Mouse (Mus musculus) gastrocnemius, postnatal 14 days (tissue): ENCODE results near the gene Sec14l1. TPM values are rescaled to one million over a fixed set of nuclear protein-coding genes. Genes with fewer than 3 reads are reported as not detected.
"Not testable (repeated sequence)": the region's sequence is repeated elsewhere in the genome, so short reads cannot be mapped to it uniquely, and the experiment has no call there.

Experiments
- DNase-seq: peaks from one replicate; pipeline ENCODE4 v3.0.0; 2021; ENCODE audit warnings: mixed read lengths
- intact Hi-C: fragments of 180-260 bp; cut with DNase I; formaldehyde crosslinking; loops from one replicate; pipeline ENCODE4 v1.15.1; 2025; ENCODE audit warnings: low total_unique reads
- long read RNA-seq, 2 experiments: library from polyadenylated mRNA; stranded (forward); transcript quantifications; one replicate each; pipeline ENCODE4 v2.0.0; 2021
- total RNA-seq, 2 experiments: library from RNA; stranded (reverse); gene quantifications; 2 replicates each; pipeline ENCODE4 v1.2.3; 2021

Gene Sec14l1
- 10 to 100 TPM; 58.1 to 58.7 TPM for total RNA-seq
- long read RNA-seq, experiment 1, full-length matches to known transcripts, result 60 of 78 reads
- long read RNA-seq, experiment 1, partial matches to known transcripts, result 6 of 78 reads
- long read RNA-seq, experiment 1, other reads (novel, unspliced or antisense), result 12 of 78 reads
- long read RNA-seq, experiment 2, full-length matches to known transcripts, result 84 of 110 reads
- long read RNA-seq, experiment 2, partial matches to known transcripts, result 15 of 110 reads
- long read RNA-seq, experiment 2, other reads (novel, unspliced or antisense), result 11 of 110 reads

DNA sequence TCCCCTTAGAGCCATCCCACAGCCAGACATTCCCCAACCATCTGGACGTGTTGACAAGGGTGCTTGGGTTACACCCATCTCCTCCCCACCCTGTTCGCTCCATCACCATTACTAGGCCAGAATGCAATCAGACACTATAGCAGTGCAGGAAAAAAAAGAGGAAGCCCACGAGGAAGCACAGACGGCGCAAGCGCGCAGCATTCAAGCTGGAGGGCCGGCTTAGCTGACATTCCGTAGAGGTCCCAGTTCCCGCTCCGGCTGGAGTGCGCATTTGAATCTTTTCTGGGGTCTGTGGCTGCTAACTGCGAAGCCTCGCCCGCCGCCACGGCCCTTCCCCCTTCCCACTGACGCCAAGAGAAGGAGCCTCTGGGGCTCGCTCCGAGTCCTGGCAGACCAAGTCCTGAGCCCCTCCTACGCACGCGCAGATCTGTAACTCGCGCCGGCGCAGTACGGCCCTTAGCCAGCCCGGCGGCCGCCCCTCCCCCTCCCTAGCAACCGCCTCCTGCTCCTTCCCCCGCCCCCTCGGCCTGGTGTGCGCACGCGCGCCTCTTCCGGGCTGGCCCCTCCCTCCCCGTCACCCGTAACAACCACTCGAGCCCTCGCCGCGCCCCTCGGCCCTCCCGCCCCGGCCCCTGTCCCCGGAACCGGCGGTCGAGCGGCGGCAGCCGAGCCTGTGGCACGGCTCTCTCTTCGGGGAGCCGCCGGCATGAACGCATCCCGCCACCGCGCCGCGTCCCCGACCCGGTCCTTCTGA lies at the start of gene Sec14l1:
TSS of gene Sec14l1 (plus strand) at position 577 of the 754 bp plus-strand sequence.
- intact Hi-C loops, result loop anchor here (5.0 kb wide), 1 partner anchor 32 kb away; no protein-coding TSS in a partner anchor
- DNase-seq, result peak; percentile 99

DNA sequence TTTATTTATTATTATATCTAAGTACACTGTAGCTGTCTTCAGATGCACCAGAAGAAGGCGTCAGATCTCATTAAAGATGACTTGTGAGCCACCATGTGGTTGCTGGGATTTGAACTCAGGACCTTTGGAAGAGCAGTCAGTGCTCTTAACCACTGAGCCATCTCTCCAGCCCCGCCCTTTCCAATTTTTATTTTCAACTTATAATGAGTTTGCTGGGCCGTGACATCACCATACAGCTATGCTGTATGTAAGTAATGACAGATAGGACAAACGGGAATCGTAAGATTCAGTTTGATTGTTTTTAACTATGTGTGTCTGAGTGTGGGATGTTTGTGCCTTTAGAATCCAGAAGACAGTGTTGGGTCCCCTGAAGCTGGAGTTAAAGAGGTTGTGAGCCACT lies 49.4 kb upstream of the Sec14l1 start:
- DNase-seq, intact Hi-C loops: not testable (repeated sequence)

DNA sequence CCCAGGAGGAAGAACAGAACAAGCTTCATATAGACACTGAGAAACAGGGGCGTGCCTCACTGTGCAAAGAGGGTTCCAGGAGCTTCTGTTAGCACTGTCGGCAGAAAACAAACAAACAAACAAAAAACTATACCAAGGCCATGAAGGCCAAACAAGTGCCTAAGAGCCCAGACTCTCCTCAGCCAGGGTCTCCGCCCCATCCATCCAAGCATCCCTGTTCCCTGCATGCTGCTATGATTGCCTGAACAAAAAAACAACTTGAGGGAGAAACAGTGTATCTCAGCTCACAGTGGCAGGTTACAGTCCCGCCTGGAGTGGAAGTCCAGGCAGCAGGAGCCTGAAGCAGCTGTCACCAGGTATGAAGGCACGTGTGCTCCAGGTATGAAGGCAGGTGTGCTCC lies 48.2 kb upstream of the Sec14l1 start:
- no peak for DNase-seq
- intact Hi-C loops, result no loop called here

DNA sequence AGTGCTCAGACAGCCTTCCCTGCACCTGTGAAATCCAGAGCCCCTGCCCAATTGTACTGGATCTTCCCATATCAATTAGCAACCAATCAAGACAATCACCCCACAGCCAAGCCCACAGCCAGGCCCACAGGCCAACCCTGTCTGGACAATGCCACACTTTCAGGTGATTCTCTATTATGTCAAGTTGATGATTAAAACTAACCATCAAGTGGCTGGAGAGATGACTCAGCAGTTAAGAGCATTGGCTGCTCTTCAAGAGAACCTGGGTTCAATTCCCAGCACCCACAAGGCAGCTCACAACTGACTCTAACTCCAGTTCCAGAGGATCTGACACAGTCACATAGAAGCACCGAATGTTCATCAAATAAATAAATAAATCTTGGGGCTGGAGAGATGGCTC lies 46.6 kb upstream of the Sec14l1 start:
- no peak for DNase-seq
- intact Hi-C loops, result no loop called here

DNA sequence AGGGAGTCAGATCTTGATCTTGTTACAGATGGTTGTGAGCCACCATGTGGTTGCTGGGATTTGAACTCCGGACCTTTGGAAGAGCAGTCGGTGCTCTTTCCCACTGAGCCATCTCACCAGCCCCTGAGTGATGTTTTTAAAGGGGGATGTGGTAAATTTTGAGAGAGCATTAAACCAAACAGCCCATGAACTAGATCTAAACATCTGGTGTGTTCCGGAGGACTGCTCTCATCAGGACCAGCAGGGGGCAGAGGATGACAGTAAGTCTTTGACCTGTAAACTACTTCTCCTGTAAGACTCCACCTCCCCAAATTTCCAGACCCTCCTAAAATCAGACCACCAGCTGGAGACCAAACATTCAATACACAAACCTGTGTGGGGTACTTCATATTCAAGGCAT lies 45.9 kb upstream of the Sec14l1 start:
- intact Hi-C loops, result no loop called here
- no peak for DNase-seq

DNA sequence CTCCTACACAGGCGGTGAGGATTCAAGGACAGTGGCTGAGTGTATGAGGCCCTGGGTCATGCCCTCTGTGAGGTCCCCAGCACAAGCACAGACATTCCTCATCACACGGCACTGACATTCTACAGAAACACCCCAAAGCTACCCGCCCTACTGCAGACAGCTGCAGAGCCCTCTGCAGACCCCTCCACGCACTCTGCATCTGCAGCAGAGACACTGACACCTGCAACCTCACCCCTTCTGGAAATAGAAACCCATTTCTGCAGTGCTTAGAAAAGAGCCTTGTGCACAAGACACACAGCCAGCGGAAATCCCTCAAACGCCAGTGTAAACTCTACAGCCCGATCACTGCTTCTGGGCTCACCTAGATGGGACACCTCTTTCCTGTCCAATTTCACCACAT lies 44.3 kb upstream of the Sec14l1 start:
- no peak for DNase-seq
- intact Hi-C loops, result loop anchor here (5.0 kb wide), 1 partner anchor 292 kb away; no protein-coding TSS in a partner anchor

DNA sequence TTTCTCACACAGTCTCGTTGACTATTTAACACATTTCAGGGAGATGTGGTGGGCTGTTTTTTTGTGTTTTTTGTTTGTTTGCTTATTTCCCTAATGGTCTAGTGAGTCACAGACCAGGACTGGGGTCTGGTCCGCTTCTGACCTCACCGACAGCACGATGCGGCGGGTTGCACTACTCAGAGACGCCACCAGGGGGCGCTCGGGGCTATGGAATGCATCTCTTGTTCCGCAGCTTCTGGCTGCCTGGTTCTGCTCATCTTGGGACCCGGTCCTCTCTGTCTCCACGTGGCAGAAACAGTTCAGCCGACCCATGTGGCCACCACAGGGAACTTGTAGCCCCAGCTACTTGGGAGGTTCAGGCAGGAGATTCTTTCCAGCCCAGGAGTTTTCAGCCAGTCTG lies 42.8 kb upstream of the Sec14l1 start:
- DNase-seq, result peak; percentile 80
- intact Hi-C loops, result loop anchor here (2.0 to 5.0 kb wide), 2 partner anchors 105 to 290 kb away; no protein-coding TSS in a partner anchor

DNA sequence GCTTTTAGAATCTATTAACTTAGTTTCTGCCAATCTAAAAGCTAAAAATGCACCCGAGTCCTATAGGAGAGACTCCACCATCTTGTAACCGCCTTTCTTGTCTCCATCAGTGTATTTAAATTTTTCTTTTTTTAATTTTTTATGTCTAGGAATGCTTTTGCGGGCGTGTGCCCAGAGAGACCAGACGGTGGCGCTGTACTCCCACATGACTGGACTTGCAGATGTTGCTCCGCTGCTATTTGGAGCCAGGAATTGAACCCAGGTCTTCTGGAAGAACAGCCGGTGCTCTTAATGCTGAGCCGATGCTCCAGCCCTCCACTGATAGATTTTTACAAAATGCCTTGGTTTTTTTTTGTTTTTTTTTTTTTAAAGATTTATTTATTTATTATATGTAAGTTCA lies 41.5 kb upstream of the Sec14l1 start:
- intact Hi-C loops, result loop anchor here (2.0 to 5.0 kb wide), 2 partner anchors 103 to 289 kb away; no protein-coding TSS in a partner anchor

DNA sequence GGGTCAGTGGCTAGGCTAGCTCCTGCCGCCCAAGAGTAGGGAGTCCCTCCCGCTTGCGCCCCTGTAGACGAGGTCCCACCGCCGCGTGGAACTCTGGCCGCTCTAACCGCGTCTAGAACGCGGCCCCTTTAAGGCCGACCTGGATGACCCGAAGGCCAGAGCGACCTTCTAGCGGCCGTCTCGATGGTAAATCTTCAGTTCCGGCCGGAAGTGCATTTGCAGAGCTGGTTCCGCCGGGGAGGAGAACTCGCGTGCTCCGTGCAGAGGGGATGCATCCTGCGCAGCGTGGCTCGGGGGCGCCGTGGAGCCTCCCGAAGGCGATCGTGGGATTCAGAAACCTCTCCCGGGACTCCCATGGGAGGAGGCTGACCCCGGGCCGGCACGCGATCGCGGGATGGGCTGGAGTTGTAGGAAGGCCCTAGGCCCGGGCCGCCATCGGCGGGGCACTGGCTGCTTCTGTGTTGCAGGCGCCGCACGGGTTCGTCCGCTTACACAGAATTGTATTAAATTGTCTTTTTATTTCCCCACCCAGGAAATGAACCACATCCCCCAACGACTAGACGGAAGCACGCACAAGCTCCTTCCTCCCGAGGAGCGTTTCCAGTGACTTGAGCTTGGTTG lies 38.3 kb upstream of the Sec14l1 start:
- intact Hi-C loops, result no loop called here
- peak; percentile 87 for DNase-seq

More for the DNA sequence above, 41.5 kb upstream of the Sec14l1 start:
- DNase-seq, result no peak

DNA sequence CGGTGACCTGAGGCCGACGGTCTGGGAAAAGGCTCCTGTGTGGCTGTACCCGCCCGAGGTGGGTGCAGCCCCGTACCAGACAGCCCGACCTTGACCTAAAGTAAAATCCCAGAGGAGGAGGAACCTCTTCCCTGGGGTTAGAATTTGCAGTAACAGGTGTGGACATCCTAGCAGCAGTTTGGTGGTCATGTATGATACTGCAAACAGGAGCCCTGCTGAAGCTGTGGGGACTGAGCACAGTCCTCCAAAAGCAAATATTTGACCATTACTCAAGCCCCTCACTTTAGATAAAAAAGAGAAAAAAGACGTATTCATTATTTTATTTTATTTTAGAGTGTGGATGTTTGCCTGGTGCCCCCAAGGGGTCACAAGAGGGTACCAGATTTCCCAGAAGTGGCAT lies 37.7 kb upstream of the Sec14l1 start:
- DNase-seq, result no peak
- intact Hi-C loops, result no loop called here

DNA sequence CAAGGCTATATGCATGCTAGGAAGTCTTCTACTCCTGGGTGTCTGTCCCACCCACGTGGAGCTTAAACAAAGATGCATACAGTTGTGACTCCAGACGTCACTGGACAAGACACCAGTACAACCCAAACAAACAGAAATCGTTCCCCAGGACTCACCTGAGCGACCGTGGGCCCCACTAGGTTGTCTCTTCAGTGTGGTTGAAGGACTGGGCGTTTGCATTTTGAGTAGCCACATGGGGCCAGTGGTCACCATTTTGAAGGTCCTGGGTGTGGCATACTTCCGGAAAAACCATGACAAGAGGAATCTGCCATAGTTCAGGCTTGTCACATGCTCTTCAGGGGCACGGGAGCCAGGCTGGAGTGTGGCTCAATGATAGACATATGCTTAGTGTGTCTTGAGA lies 37.1 kb upstream of the Sec14l1 start:
- DNase-seq, result no peak
- intact Hi-C loops, result no loop called here

DNA sequence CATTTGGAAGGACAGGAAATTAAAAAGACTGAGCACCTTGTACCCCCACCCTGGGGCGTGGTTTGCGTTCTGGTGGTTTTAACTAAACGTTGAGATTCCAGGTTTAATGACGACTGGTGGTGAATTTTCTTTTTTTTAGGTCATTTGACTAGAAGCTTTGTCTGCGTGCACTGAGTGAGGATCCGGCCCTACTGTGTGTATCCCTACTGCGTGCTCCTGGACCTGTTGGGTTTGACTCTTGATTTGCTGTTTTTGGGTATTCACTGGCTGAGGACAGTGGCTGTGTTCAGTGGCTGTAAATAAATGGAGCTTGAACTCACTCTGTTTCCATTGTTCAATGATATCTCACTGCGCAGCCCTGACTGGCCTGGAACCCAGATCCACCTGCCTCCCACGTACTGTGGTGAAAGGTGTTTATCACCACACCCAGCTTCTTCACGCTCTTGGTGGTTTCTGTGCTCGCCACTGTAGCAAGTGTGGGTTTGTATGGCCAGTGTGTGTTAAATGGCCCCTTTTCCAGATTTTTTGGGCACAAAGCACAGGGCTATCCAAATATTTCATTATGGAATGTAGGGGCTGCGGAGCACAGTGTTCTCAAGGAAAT lies 36.2 kb upstream of the Sec14l1 start:
- DNase-seq, result no peak
- intact Hi-C loops, result no loop called here

DNA sequence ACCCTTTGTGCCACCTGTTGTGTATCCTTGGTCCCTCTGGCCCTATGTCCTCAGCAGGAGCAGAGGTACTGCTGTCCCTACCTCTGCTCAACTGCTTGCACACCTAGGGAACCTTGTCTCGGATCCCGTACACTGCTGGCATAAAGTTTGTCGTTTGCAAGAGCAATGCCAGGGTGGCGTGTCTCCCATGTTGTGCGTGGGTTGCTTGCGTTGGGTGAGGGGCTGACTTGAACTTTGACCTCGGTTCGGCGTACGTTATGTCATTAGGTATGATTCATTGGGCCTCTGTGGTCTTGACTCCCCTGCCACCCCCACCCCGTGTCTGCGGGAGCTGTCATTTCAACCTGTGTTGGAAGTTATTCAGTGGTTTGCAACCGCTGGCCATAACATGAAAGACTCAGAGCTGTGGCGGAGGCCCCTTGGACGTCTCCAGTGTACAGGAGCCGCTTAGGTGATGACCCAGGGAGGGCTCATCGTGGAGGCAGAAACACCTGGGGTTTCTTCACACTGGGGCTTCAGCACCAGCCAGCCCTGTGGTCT lies 35.2 kb upstream of the Sec14l1 start:
- intact Hi-C loops, result loop anchor here (5.0 kb wide), 1 partner anchor 38 kb away; the partner anchor contains the start of gene Sec14l1
- DNase-seq, result no peak

DNA sequence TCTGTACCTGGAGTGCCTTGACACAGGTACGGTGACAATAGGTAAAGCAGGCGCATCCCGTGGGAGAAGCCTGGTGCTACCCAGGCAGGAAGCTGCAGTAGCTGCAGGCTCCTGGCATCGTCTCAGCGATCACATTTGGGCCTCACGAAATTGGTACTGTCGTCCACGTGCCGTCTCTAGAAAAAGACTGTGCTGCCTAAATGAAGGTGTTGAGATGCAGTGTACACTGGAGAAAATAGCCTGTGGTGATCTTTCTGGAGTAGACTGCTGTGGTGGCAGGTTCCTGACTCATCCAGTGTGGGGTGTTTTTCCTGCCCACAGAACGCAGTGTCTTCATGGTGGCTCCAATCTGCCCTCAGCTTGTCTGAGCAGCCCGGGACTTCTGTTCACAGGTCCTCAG lies 34.8 kb upstream of the Sec14l1 start:
- intact Hi-C loops, result loop anchor here (5.0 kb wide), 1 partner anchor 37 kb away; the partner anchor contains the start of gene Sec14l1
- DNase-seq, result no peak

DNA sequence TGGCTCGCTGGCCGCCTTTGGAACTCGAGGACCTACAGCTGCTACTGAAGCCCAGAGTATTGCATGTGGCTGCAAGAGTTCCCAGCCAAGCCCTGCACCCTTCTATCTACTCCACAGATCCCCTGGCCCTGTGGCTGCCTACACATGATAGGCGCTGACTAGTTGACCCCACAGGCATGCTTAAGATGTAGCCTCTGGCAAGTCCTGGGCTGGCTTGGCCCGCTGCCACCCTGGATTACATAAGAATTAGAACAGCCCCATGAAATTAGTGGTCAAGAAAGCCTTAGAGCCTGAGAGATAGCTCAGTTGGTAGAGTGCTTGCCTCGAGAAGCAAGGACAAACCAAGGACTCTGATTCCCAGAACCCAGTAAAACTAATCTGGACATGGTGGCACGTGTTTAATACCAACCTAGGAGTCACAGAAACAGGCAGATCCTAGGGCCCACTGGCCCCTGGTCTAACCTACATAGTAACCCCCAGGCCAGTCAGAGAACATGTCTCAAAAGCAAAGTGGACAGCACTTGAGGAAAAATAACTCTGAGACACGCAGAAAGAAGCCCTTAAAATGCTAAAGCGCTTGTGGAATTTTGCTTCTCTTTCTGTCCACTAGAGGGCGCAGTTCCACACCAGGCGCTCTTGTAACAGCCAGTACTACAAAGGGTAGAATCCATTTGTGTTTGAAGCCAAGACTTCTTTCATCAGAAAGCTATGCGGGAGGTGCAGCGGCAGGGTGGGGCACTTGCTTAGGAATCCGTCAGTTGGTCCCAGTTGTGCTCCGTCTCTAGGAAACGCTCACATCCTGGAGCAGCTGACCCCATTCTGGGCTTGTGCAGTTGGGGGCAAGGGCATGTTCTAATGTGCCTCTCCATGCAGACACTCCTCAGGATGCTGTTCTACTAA lies 33.6 kb upstream of the Sec14l1 start:
- peak; percentile 86 for DNase-seq

DNA sequence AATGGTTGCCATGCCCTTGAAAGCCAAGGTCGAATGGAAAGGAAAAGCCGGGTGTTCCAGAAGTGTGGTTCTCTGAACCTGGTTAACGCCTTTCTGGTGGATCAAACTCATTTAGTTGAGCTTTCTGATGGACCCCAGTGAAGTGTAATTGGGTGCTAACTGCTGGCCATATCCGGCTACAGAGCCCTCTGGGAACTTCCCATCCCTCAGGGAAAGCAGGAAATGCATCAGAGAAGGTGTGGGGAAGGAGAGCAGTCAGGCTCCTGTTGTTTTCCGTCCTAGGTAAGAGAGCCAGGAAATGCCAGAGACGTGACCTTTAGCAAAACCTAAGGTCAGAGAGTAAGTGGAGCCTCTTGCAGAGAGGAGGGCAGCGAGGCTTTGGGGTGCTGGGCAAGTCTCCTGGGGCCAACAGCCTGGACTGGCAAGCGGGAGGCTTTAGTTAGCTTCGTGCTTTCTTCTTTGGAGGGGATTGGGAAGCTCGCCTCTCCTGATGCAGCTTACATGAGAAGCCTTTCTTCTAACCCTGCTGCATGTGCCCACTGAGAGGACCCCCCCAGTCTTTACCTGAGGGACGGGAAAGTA lies 32.5 kb upstream of the Sec14l1 start:
- intact Hi-C loops, result loop anchor here (5.0 kb wide), 1 partner anchor 35 kb away; the partner anchor contains the start of gene Sec14l1
- no peak for DNase-seq

More for the DNA sequence above, 33.6 kb upstream of the Sec14l1 start:
- intact Hi-C loops, result loop anchor here (5.0 kb wide), 1 partner anchor 36 kb away; the partner anchor contains the start of gene Sec14l1

DNA sequence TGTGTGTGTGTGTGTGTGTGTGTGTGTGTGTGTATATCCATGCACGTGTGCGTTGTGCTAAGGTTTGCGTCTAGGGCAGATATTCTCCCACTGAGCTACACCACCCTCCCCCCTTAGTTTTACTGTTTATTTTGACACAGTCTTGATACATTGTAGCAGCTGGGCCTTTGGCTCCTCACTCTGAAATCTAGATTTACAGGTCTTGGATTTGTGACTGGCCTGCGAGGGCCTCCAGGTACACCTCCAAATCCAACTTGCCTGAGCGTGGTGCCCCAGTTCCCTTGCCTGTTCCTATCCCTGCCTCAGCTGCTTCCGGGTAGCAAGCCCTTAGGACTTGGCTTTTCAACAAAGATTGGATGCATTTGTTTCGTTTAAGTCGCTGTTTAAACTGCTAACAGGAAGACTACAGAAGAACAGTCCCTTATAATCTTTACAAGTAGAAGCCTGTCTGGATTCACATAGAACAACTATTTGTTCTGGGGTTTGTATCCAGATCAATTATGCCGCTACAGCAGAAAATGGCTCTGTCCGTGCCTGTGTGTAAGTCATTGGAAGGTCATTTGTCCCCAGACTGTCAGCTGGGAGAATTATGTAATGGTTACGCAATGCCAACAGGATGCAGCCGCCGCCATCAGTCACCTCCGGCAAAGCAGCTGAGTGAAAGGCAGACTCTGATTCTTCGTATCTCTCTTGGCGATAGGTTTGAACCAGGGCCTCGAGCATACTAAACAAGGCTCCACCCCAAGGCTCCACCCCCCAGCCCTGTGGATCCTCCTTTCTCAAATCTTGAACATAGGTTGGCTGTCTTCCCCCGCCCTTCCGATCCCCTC lies 31.7 kb upstream of the Sec14l1 start:
- peak; percentile 58 for DNase-seq
- intact Hi-C loops, result loop anchor here (5.0 kb wide), 1 partner anchor 34 kb away; the partner anchor contains the start of gene Sec14l1
